8 mouse cellular contexts compared by ENCODE assay signal in genomic region chr9:75221420-75222287, GRCm38 (mm10). TPM values are rescaled to one million over a fixed set of nuclear protein-coding genes. Genes with fewer than 3 reads are reported as not detected.
A peak's percentile ranks its signal among the peaks of the same experiment; 100 is the strongest.
DNase-seq lines count a peak whose midpoint lies in the region; ATAC-seq and TF ChIP-seq lines count a peak whose summit lies in the region.

No protein-coding gene starts in this region.

- H3K4me3 ChIP-seq in heart, embryonic 10.5 days = no peak overlapping the region
- 0 out of 2 replicates have a peak overlapping the region, but pooled peaks have one; percentile 4 for H3K4me3 ChIP-seq in E14TG2a.4 (replicated peaks; ENCODE audit: low read length)
- H3K4me3 ChIP-seq in embryonic facial prominence, embryonic 12.5 days = no peak overlapping the region

- peak; percentile 82 for DNase-seq in heart, adult 11 months
- no peak for DNase-seq in heart, embryonic 10.5 days (ENCODE audit: low spot score)
- peak; percentile 13 to 46 for DNase-seq in kidney, postnatal 25 days
- DNase-seq in natural killer cell, adult 2 months (ENCODE audit: low spot score in 2 of 2) = peak; percentile 21 to 44
- no peak for DNase-seq in left cerebral cortex, adult 9 months (ENCODE audit: low spot score in 2 of 2)
- no peak for DNase-seq in spleen, postnatal 4 days (ENCODE audit: low spot score in 2 of 2)

- H3K9me3 ChIP-seq in heart, embryonic 10.5 days = no peaks in the 10 kb centered on the region
- no peaks in the 10 kb centered on the region for H3K9me3 ChIP-seq in E14TG2a.4 (ENCODE audit: low read length)
- H3K9me3 ChIP-seq in embryonic facial prominence, embryonic 12.5 days = no peaks in the 10 kb centered on the region

- peaks cover 8% of the 10 kb centered on the region for H3K4me1 ChIP-seq in heart, embryonic 10.5 days
- peaks cover 11% of the 10 kb centered on the region for H3K4me1 ChIP-seq in E14TG2a.4 (replicated peaks; ENCODE audit: low read depth, low read length)
- no peaks in the 10 kb centered on the region for H3K4me1 ChIP-seq in embryonic facial prominence, embryonic 12.5 days

- no peak for TF ChIP-seq CTCF in E14TG2a.4 (conservative IDR thresholded peaks at IDR 0.05; ENCODE audit: low read length)

- peak; percentile 67 for ATAC-seq in embryonic facial prominence, embryonic 12.5 days (ENCODE audit: insufficient number of reproducible peaks, insufficient read depth, low FRiP score, low TSS enrichment)

- H3K27me3 ChIP-seq in heart, embryonic 10.5 days (ENCODE audit: insufficient read depth, poor library complexity, severe bottlenecking) = no peaks in the 10 kb centered on the region
- no peaks in the 10 kb centered on the region for H3K27me3 ChIP-seq in E14TG2a.4 (ENCODE audit: insufficient read depth, low read length)
- H3K27me3 ChIP-seq in embryonic facial prominence, embryonic 12.5 days = no peaks in the 10 kb centered on the region

- peaks cover 14% of the 10 kb centered on the region; the same call in 1 of the 2 replicates for H3K36me3 ChIP-seq in heart, embryonic 10.5 days
- H3K36me3 ChIP-seq in E14TG2a.4 (ENCODE audit: insufficient read depth, low read length) = peaks cover 25% of the 10 kb centered on the region
- H3K36me3 ChIP-seq in embryonic facial prominence, embryonic 12.5 days = 0 out of 2 replicates have a peak, but pooled peaks cover 3% of the 10 kb centered on the region

- no peak overlapping the region for H3K27ac ChIP-seq in heart, embryonic 10.5 days
- H3K27ac ChIP-seq in embryonic facial prominence, embryonic 12.5 days = no peak overlapping the region

- H3K9ac ChIP-seq in embryonic facial prominence, embryonic 12.5 days = no peak overlapping the region

- 56% methylated on average over 10 of the region's 10 CpGs for WGBS in heart, embryonic 10.5 days
- 70% methylated on average over 10 of the region's 10 CpGs for WGBS in embryonic facial prominence, embryonic 12.5 days

- H3K4me2 ChIP-seq in embryonic facial prominence, embryonic 12.5 days (replicated peaks) = no peak overlapping the region

RNA-seq across cellular contexts. Expression of gene Myo5c, which starts 10.2 kb away (rescaled TPM):
- 0.51 and 1.4 TPM in 2 replicates for polyA plus RNA-seq in heart, embryonic 10.5 days (2016; fragmentation: Nextera tagmentation; extraction: Ambion mirVana)
- 0.80 and 1.1 TPM in 2 replicates for polyA plus RNA-seq in embryonic facial prominence, embryonic 12.5 days (2016; fragmentation: Nextera tagmentation; extraction: Ambion mirVana)

Comparison
In these comparisons a context has a peak if more than half of its experiments do, and no peak if none do; other contexts are left out.
1. DNase-seq: peak in heart, adult 11 months (single experiment), kidney, postnatal 25 days (2 of 2) and natural killer cell, adult 2 months (2 of 2); none in heart, embryonic 10.5 days (single experiment), left cerebral cortex, adult 9 months (0 of 2) and spleen, postnatal 4 days (0 of 2).